In the genomic region with DNA sequence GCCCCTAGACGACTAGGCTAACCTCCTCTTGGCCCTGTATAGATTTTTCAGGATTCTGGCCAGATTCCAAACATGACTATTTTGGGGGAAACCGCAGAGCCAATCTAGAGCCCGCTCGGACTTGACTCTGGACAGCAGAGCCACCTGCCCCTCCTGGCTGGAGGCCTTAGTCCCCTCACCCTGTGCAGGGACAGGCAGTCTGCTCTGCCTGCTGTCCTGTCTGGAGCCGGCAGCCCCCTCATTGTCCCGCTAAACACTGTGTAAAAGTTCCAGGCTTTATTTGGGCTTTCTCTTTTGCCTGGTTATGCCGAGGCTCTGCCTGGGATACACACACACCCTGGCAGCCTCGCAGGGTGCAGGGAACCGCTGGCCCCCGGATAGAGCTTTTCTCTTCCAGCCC, we compare ENCODE assay signal across 12 mouse cellular contexts.
DNase-seq lines count a peak whose midpoint lies in the region; ATAC-seq and TF ChIP-seq lines count a peak whose summit lies in the region.
"Had no signal": no experiment of that assay in that cellular context is flagged by ENCODE, and none has a peak within 500 bp of the region (broad histone marks: within the 10 kb centered on the region; RNA-seq: fewer than 3 reads in every experiment).

No protein-coding gene starts in this region.

- TF ChIP-seq POLR2A in limb, embryonic 14.5 days (IDR thresholded peaks at IDR 0.05; ENCODE audit: borderline replicate concordance, extremely low read depth, insufficient read depth, insufficient read length), result no peak

- no peak overlapping the region for H3K27ac ChIP-seq in limb, embryonic 14.5 days (replicated peaks; ENCODE audit: low read depth, low read length)
- no peak overlapping the region for H3K27ac ChIP-seq in limb, embryonic 10.5 days
- H3K27ac ChIP-seq in forebrain, embryonic 13.5 days, result peak overlapping the region; percentile 65
- no peak overlapping the region for H3K27ac ChIP-seq in hindbrain, embryonic 16.5 days (ENCODE audit: low read depth, low read length)
- no peak overlapping the region for H3K27ac ChIP-seq in neural tube, embryonic 14.5 days (ENCODE audit: low read depth, low read length)
- H3K27ac ChIP-seq: kidney, embryonic 15.5 days had no signal

- 27% methylated on average over 10 of the region's 10 CpGs for WGBS in limb, embryonic 14.5 days
- 66% methylated on average over 10 of the region's 10 CpGs for WGBS in limb, embryonic 10.5 days
- WGBS in forebrain, embryonic 13.5 days, result 4% methylated on average over 10 of the region's 10 CpGs
- WGBS in hindbrain, embryonic 16.5 days, result 16% methylated on average over 10 of the region's 10 CpGs
- 15% methylated on average over 10 of the region's 10 CpGs for WGBS in neural tube, embryonic 14.5 days

- peaks cover 2% of the 10 kb centered on the region; the same call in 1 of the 2 replicates for H3K27me3 ChIP-seq in limb, embryonic 14.5 days (ENCODE audit: control insufficient read depth, insufficient read depth, low read length)
- peaks cover 98% of the 10 kb centered on the region for H3K27me3 ChIP-seq in limb, embryonic 10.5 days (ENCODE audit: low read depth, poor library complexity, severe bottlenecking)
- H3K27me3 ChIP-seq in forebrain, embryonic 13.5 days, result peaks cover 58% of the 10 kb centered on the region
- H3K27me3 ChIP-seq in hindbrain, embryonic 16.5 days (replicated peaks; ENCODE audit: control insufficient read depth, insufficient read depth, low read length), result peaks cover 27% of the 10 kb centered on the region
- H3K27me3 ChIP-seq in neural tube, embryonic 14.5 days (ENCODE audit: control insufficient read depth, insufficient read depth, low read length), result peaks cover 21% of the 10 kb centered on the region; the same call in 1 of the 2 replicates

- H3K4me1 ChIP-seq in limb, embryonic 14.5 days (ENCODE audit: control insufficient read depth, insufficient read depth, low read length), result no peaks in the 10 kb centered on the region
- H3K4me1 ChIP-seq in limb, embryonic 10.5 days, result peaks cover 61% of the 10 kb centered on the region
- H3K4me1 ChIP-seq in forebrain, embryonic 13.5 days, result peaks cover 69% of the 10 kb centered on the region
- H3K4me1 ChIP-seq in hindbrain, embryonic 16.5 days (ENCODE audit: control insufficient read depth, insufficient read depth, low read depth, low read length), result peaks cover 24% of the 10 kb centered on the region
- H3K4me1 ChIP-seq in neural tube, embryonic 14.5 days (ENCODE audit: control insufficient read depth, insufficient read depth, low read length), result peaks cover 16% of the 10 kb centered on the region

- no peak overlapping the region for H3K4me3 ChIP-seq in limb, embryonic 14.5 days (replicated peaks; ENCODE audit: low read length)
- no peak overlapping the region for H3K4me3 ChIP-seq in limb, embryonic 10.5 days
- no peak overlapping the region for H3K4me3 ChIP-seq in forebrain, embryonic 13.5 days
- H3K4me3 ChIP-seq in hindbrain, embryonic 16.5 days (ENCODE audit: low read length), result no peak overlapping the region
- no peak overlapping the region for H3K4me3 ChIP-seq in neural tube, embryonic 14.5 days (ENCODE audit: low read depth, low read length)
- H3K4me3 ChIP-seq: kidney, embryonic 15.5 days; myocyte had no signal

- peak; percentile 14; the same call in 1 of the 2 replicates for ATAC-seq in limb, embryonic 14.5 days (ENCODE audit: low FRiP score, low read depth)
- ATAC-seq in forebrain, embryonic 13.5 days, result peak; percentile 34; the same call in 1 of the 2 replicates
- ATAC-seq in hindbrain, embryonic 16.5 days, result peak; percentile 51
- peak; percentile 42; the same call in 1 of the 2 replicates for ATAC-seq in neural tube, embryonic 14.5 days (ENCODE audit: low read depth)
- no peak for ATAC-seq in megakaryocyte progenitor cell, adult 5-6 weeks (replicated peaks; ENCODE audit: poor library complexity)

- no peak for DNase-seq in limb, embryonic 14.5 days (ENCODE audit: low spot score)
- no peak for DNase-seq in limb, embryonic 10.5 days (ENCODE audit: low spot score)
- DNase-seq in cerebellum, postnatal 25 days, result no peak
- DNase-seq in right cerebral cortex, postnatal 14 days, result no peak
- DNase-seq: layer of hippocampus, adult 9-11 months; lung, postnatal 14 days had no signal

- no peak overlapping the region for H3K4me2 ChIP-seq in limb, embryonic 14.5 days (replicated peaks; ENCODE audit: low read depth, low read length, severe bottlenecking)
- peak overlapping the region; percentile 38 for H3K4me2 ChIP-seq in forebrain, embryonic 13.5 days
- H3K4me2 ChIP-seq in hindbrain, embryonic 16.5 days (ENCODE audit: low read length), result no peak overlapping the region
- no peak overlapping the region for H3K4me2 ChIP-seq in neural tube, embryonic 14.5 days (ENCODE audit: low read depth, low read length)
- H3K4me2 ChIP-seq: kidney, embryonic 15.5 days had no signal

- H3K36me3 ChIP-seq in limb, embryonic 14.5 days (ENCODE audit: control insufficient read depth, insufficient read depth, low read length), result no peaks in the 10 kb centered on the region
- no peaks in the 10 kb centered on the region for H3K36me3 ChIP-seq in limb, embryonic 10.5 days
- no peaks in the 10 kb centered on the region for H3K36me3 ChIP-seq in forebrain, embryonic 13.5 days (ENCODE audit: poor library complexity, severe bottlenecking)
- H3K36me3 ChIP-seq in hindbrain, embryonic 16.5 days (ENCODE audit: control insufficient read depth, insufficient read depth, low read length), result no peaks in the 10 kb centered on the region
- no peaks in the 10 kb centered on the region for H3K36me3 ChIP-seq in neural tube, embryonic 14.5 days (ENCODE audit: control insufficient read depth, insufficient read depth, low read length)
- H3K36me3 ChIP-seq: kidney, embryonic 15.5 days had no signal

- H3K9ac ChIP-seq in limb, embryonic 14.5 days (ENCODE audit: low read depth, low read length, severe bottlenecking), result no peak overlapping the region
- no peak overlapping the region for H3K9ac ChIP-seq in forebrain, embryonic 13.5 days
- H3K9ac ChIP-seq in hindbrain, embryonic 16.5 days (ENCODE audit: low read depth, low read length), result no peak overlapping the region
- no peak overlapping the region for H3K9ac ChIP-seq in neural tube, embryonic 14.5 days (replicated peaks; ENCODE audit: low read depth, low read length)
- H3K9ac ChIP-seq: kidney, embryonic 15.5 days had no signal

- H3K9me3 ChIP-seq in limb, embryonic 14.5 days (ENCODE audit: control insufficient read depth, low read length), result no peaks in the 10 kb centered on the region
- H3K9me3 ChIP-seq in limb, embryonic 10.5 days (replicated peaks), result no peaks in the 10 kb centered on the region
- no peaks in the 10 kb centered on the region for H3K9me3 ChIP-seq in forebrain, embryonic 13.5 days (replicated peaks)
- H3K9me3 ChIP-seq in hindbrain, embryonic 16.5 days (ENCODE audit: control insufficient read depth, low read length), result no peaks in the 10 kb centered on the region
- H3K9me3 ChIP-seq in neural tube, embryonic 14.5 days (ENCODE audit: control insufficient read depth, low read length), result no peaks in the 10 kb centered on the region
- H3K9me3 ChIP-seq: kidney, embryonic 15.5 days had no signal
